Mouse (Mus musculus): ENCODE measurements around the gene Acpp. TPM values are rescaled to one million over a fixed set of nuclear protein-coding genes. Genes with fewer than 3 reads are reported as not detected.

Gene Acpp
- total and polyA plus RNA-seq, 3 experiments, result 0.33 TPM; not detected in 2

- H3K27me3 ChIP-seq (ENCODE audit: insufficient read depth, low read length), result peaks cover 3% of the 10 kb centered on the region
- H3K4me3 ChIP-seq (ENCODE audit: low read depth, low read length), result no peak overlapping the region
- H3K9me3 ChIP-seq (replicated peaks), result no peaks in the 10 kb centered on the region
- DNase-seq (ENCODE audit: low spot score) (no peak), ATAC-seq (ENCODE audit: extremely low read depth, insufficient number of reproducible peaks, low FRiP score, poor library complexity, severe bottlenecking) (no peak)
- TF ChIP-seq GATA2 (IDR thresholded peaks at IDR 0.05; ENCODE audit: borderline replicate concordance, low read depth, low read length), result no peak
- no peak for TF ChIP-seq GATA1 (IDR thresholded peaks at IDR 0.05; ENCODE audit: borderline replicate concordance, low read length)
- no peak for TF ChIP-seq CTCF (IDR thresholded peaks at IDR 0.05; ENCODE audit: low read depth, low read length)
- TF ChIP-seq POLR2AphosphoS5 (IDR thresholded peaks at IDR 0.05; ENCODE audit: insufficient replicate concordance, low read depth, low read length), result no peak
- TF ChIP-seq TAL1 (conservative IDR thresholded peaks at IDR 0.05; ENCODE audit: low read depth, low read length), result no peak
- H3K36me3 ChIP-seq (replicated peaks), result no peaks in the 10 kb centered on the region
- H3K4me1 ChIP-seq (ENCODE audit: insufficient read depth, low read depth, low read length), result peaks cover 2% of the 10 kb centered on the region; the same call in 1 of the 2 replicates
Measured at GRCm38 (mm10) chr9:104272057-104272456, 65.5 kb downstream of the Acpp start.

- ATAC-seq (ENCODE audit: extremely low read depth, insufficient number of reproducible peaks, low FRiP score, poor library complexity, severe bottlenecking), result no peak
- Histone ChIP-seq H3K27me3 (ENCODE audit: insufficient read depth, low read length) (peaks cover 7% of the 10 kb centered on the region), H3K4me1 (ENCODE audit: insufficient read depth, low read depth, low read length) (peaks cover 2% of the 10 kb centered on the region; the same call in 1 of the 2 replicates), H3K4me3 (ENCODE audit: low read depth, low read length) (no peak overlapping the region), H3K36me3 (replicated peaks) (no peaks in the 10 kb centered on the region), H3K9me3 (replicated peaks) (no peaks in the 10 kb centered on the region)
- TF ChIP-seq CTCF (IDR thresholded peaks at IDR 0.05; ENCODE audit: low read depth, low read length), result no peak
- no peak for TF ChIP-seq TAL1 (conservative IDR thresholded peaks at IDR 0.05; ENCODE audit: low read depth, low read length)
- TF ChIP-seq POLR2AphosphoS5 (IDR thresholded peaks at IDR 0.05; ENCODE audit: insufficient replicate concordance, low read depth, low read length), result no peak
- TF ChIP-seq GATA1 (IDR thresholded peaks at IDR 0.05; ENCODE audit: borderline replicate concordance, low read length), result no peak
- TF ChIP-seq GATA2 (IDR thresholded peaks at IDR 0.05; ENCODE audit: borderline replicate concordance, low read depth, low read length), result no peak
- DNase-seq (ENCODE audit: low spot score), result no peak
Measured at GRCm38 (mm10) chr9:104271642-104272041, 65.9 kb downstream of the Acpp start.

- H3K9me3 ChIP-seq (replicated peaks), result no peaks in the 10 kb centered on the region
- H3K36me3 ChIP-seq (replicated peaks), result no peaks in the 10 kb centered on the region
- peaks cover 2% of the 10 kb centered on the region; the same call in 1 of the 2 replicates for H3K4me1 ChIP-seq (ENCODE audit: insufficient read depth, low read depth, low read length)
- ATAC-seq (ENCODE audit: extremely low read depth, insufficient number of reproducible peaks, low FRiP score, poor library complexity, severe bottlenecking) (no peak), DNase-seq (ENCODE audit: low spot score) (no peak)
- no peak overlapping the region for H3K4me3 ChIP-seq (ENCODE audit: low read depth, low read length)
- TF ChIP-seq GATA2 (IDR thresholded peaks at IDR 0.05; ENCODE audit: borderline replicate concordance, low read depth, low read length) (no peak), POLR2AphosphoS5 (IDR thresholded peaks at IDR 0.05; ENCODE audit: insufficient replicate concordance, low read depth, low read length) (no peak), CTCF (IDR thresholded peaks at IDR 0.05; ENCODE audit: low read depth, low read length) (no peak), TAL1 (conservative IDR thresholded peaks at IDR 0.05; ENCODE audit: low read depth, low read length) (no peak), GATA1 (IDR thresholded peaks at IDR 0.05; ENCODE audit: borderline replicate concordance, low read length) (no peak)
- H3K27me3 ChIP-seq (ENCODE audit: insufficient read depth, low read length), result peaks cover 8% of the 10 kb centered on the region
Measured at GRCm38 (mm10) chr9:104269944-104270343, 67.6 kb downstream of the Acpp start.

- H3K27me3 ChIP-seq (ENCODE audit: insufficient read depth, low read length), result peaks cover 8% of the 10 kb centered on the region
- peaks cover 5% of the 10 kb centered on the region; the same call in 1 of the 2 replicates for H3K4me1 ChIP-seq (ENCODE audit: insufficient read depth, low read depth, low read length)
- peak; percentile 25; the same call in 1 of the 2 replicates for ATAC-seq (ENCODE audit: extremely low read depth, insufficient number of reproducible peaks, low FRiP score, poor library complexity, severe bottlenecking)
- DNase-seq (ENCODE audit: low spot score), result no peak
- no peak overlapping the region for H3K4me3 ChIP-seq (ENCODE audit: low read depth, low read length)
- H3K9me3 ChIP-seq (replicated peaks), result no peaks in the 10 kb centered on the region
- TF ChIP-seq CTCF (IDR thresholded peaks at IDR 0.05; ENCODE audit: low read depth, low read length), result no peak
- TF ChIP-seq TAL1 (conservative IDR thresholded peaks at IDR 0.05; ENCODE audit: low read depth, low read length), result no peak
- TF ChIP-seq GATA1 (IDR thresholded peaks at IDR 0.05; ENCODE audit: borderline replicate concordance, low read length), result no peak
- TF ChIP-seq POLR2AphosphoS5 (IDR thresholded peaks at IDR 0.05; ENCODE audit: insufficient replicate concordance, low read depth, low read length), result no peak
- no peak for TF ChIP-seq GATA2 (IDR thresholded peaks at IDR 0.05; ENCODE audit: borderline replicate concordance, low read depth, low read length)
- H3K36me3 ChIP-seq (replicated peaks), result no peaks in the 10 kb centered on the region
Measured at GRCm38 (mm10) chr9:104269349-104269871, 68.1 kb downstream of the Acpp start.

GRCm38 (mm10) chr9:104264567-104264966 is 73.0 kb downstream of the Acpp start:
- DNase-seq (ENCODE audit: low spot score) (no peak), ATAC-seq (ENCODE audit: extremely low read depth, insufficient number of reproducible peaks, low FRiP score, poor library complexity, severe bottlenecking) (no peak)
- TF ChIP-seq CTCF (IDR thresholded peaks at IDR 0.05; ENCODE audit: low read depth, low read length) (no peak), GATA1 (IDR thresholded peaks at IDR 0.05; ENCODE audit: borderline replicate concordance, low read length) (no peak), GATA2 (IDR thresholded peaks at IDR 0.05; ENCODE audit: borderline replicate concordance, low read depth, low read length) (no peak), POLR2AphosphoS5 (IDR thresholded peaks at IDR 0.05; ENCODE audit: insufficient replicate concordance, low read depth, low read length) (no peak), TAL1 (conservative IDR thresholded peaks at IDR 0.05; ENCODE audit: low read depth, low read length) (no peak)
- peaks cover 40% of the 10 kb centered on the region for H3K4me1 ChIP-seq (ENCODE audit: insufficient read depth, low read depth, low read length)
- no peaks in the 10 kb centered on the region for H3K9me3 ChIP-seq (replicated peaks)
- no peak overlapping the region for H3K4me3 ChIP-seq (ENCODE audit: low read depth, low read length)
- peaks cover 10% of the 10 kb centered on the region for H3K36me3 ChIP-seq (replicated peaks)
- peaks cover 8% of the 10 kb centered on the region for H3K27me3 ChIP-seq (ENCODE audit: insufficient read depth, low read length)

GRCm38 (mm10) chr9:104262823-104263352 is 74.7 kb downstream of the Acpp start, which contains the start of gene Dnajc13:
Gene Dnajc13 (minus strand): TSS chr9:104262930.
- peak; percentile 93 for ATAC-seq (ENCODE audit: extremely low read depth, insufficient number of reproducible peaks, low FRiP score, poor library complexity, severe bottlenecking)
- Histone ChIP-seq H3K4me3 (ENCODE audit: low read depth, low read length) (peak within 1 kb of the TSS; percentile 92), H3K36me3 (replicated peaks) (peaks cover 16% of the 10 kb centered on the region), H3K4me1 (ENCODE audit: insufficient read depth, low read depth, low read length) (peaks cover 40% of the 10 kb centered on the region), H3K9me3 (replicated peaks) (no peaks in the 10 kb centered on the region), H3K27me3 (ENCODE audit: insufficient read depth, low read length) (peaks cover 8% of the 10 kb centered on the region)
- TF ChIP-seq POLR2AphosphoS5 (IDR thresholded peaks at IDR 0.05; ENCODE audit: insufficient replicate concordance, low read depth, low read length), result no peak
- no peak for TF ChIP-seq CTCF (IDR thresholded peaks at IDR 0.05; ENCODE audit: low read depth, low read length)
- TF ChIP-seq TAL1 (conservative IDR thresholded peaks at IDR 0.05; ENCODE audit: low read depth, low read length), result no peak
- no peak for TF ChIP-seq GATA1 (IDR thresholded peaks at IDR 0.05; ENCODE audit: borderline replicate concordance, low read length)
- no peak for TF ChIP-seq GATA2 (IDR thresholded peaks at IDR 0.05; ENCODE audit: borderline replicate concordance, low read depth, low read length)
- DNase-seq (ENCODE audit: low spot score), result peak; percentile 79
